Mouse (Mus musculus) kidney, adult 2 months (tissue): ENCODE measurements at regions not wholly inside any gene's neighbourhood (a gene's known extent, or its start where the extent isn't known, plus 50 kb on each side); places are given as distances from the start of the nearest gene placed in this dataset.

Experiments used
- DNase-seq: peaks from one replicate; pipeline ENCODE4 v3.0.0; 2021
- H3K27ac ChIP-seq: fragments of 200-500 bp; 2 replicates; pipeline ENCODE4 v1.5.1; 2012; ENCODE audit warnings: low read depth, low read length, control low read depth, inconsistent platforms; ENCODE audit not compliant: insufficient read depth
- H3K27me3 ChIP-seq: fragments of 200-500 bp; replicated peaks from 2 replicates; pipeline ENCODE4 v1.6.1; 2012; ENCODE audit warnings: mild to moderate bottlenecking, moderate library complexity, low read length, inconsistent platforms; ENCODE audit not compliant: control insufficient read depth, insufficient read depth
- H3K36me3 ChIP-seq: fragments of 200-500 bp; 2 replicates; pipeline ENCODE4 v1.6.1; 2012; ENCODE audit warnings: mild to moderate bottlenecking, moderate library complexity, low read length, inconsistent platforms; ENCODE audit not compliant: control insufficient read depth, insufficient read depth
- H3K4me1 ChIP-seq: fragments of 200-500 bp; 2 replicates; pipeline ENCODE4 v1.6.1; 2011; ENCODE audit warnings: low read length; ENCODE audit not compliant: control insufficient read depth, insufficient read depth
- H3K4me3 ChIP-seq: fragments of 200-500 bp; 2 replicates; pipeline ENCODE4 v1.5.1; 2011; ENCODE audit warnings: mild to moderate bottlenecking, low read depth, low read length, control low read depth; ENCODE audit not compliant: insufficient read depth
- CTCF ChIP-seq: fragments of 200-500 bp; conservative IDR thresholded peaks from 2 replicates; pipeline ENCODE4 v1.5.1; 2011; ENCODE audit warnings: low read depth, mild to moderate bottlenecking, control low read depth, low read length, moderate library complexity, mixed read lengths; ENCODE audit not compliant: insufficient read depth, insufficient read length
- POLR2A ChIP-seq: fragments of 200-500 bp; IDR thresholded peaks from one replicate; pipeline ENCODE4 v1.6.1; 2011; ENCODE audit warnings: low read depth, low read length, control low read depth
- WGBS: fragments of 180-500 bp; shearing (Covaris S2); methylation state at CpG from one replicate; pipeline ENCODE4 v1.1.7; 2018; 5-methylcytosine and 5-hydroxymethylcytosine counted together

GRCm38 (mm10) chr10:98793926-98794536 lies 120.2 kb upstream of the Atp2b1 start:
- WGBS = 76% methylated on average over 9 of the region's 9 CpGs
- DNase-seq = no peak
- Histone ChIP-seq H3K36me3 (no peaks in the 10 kb centered on the region), H3K27me3 (no peaks in the 10 kb centered on the region), H3K4me3 (no peak overlapping the region), H3K27ac (no peak overlapping the region), H3K4me1 (no peaks in the 10 kb centered on the region)
- no peak for TF ChIP-seq CTCF
- no peak for TF ChIP-seq POLR2A

GRCm38 (mm10) chr10:98796016-98796415 lies 118.2 kb upstream of the Atp2b1 start:
- Histone ChIP-seq H3K4me1 (no peaks in the 10 kb centered on the region), H3K27me3 (no peaks in the 10 kb centered on the region), H3K27ac (no peak overlapping the region), H3K36me3 (no peaks in the 10 kb centered on the region), H3K4me3 (no peak overlapping the region)
- no peak for DNase-seq
- TF ChIP-seq CTCF = no peak
- TF ChIP-seq POLR2A = no peak
- 94% methylated on average over 3 of the region's 3 CpGs for WGBS

- 77% methylated on average over 6 of the region's 6 CpGs for WGBS
- DNase-seq = no peak
- Histone ChIP-seq H3K27ac (no peak overlapping the region), H3K27me3 (no peaks in the 10 kb centered on the region), H3K4me1 (no peaks in the 10 kb centered on the region), H3K4me3 (no peak overlapping the region), H3K36me3 (no peaks in the 10 kb centered on the region)
- TF ChIP-seq CTCF (no peak), POLR2A (no peak)
Measured at GRCm38 (mm10) chr10:98798634-98799415, 115.4 kb upstream of the Atp2b1 start.

GRCm38 (mm10) chr10:98799830-98800229 lies 114.4 kb upstream of the Atp2b1 start:
- Histone ChIP-seq H3K27ac (no peak overlapping the region), H3K4me1 (no peaks in the 10 kb centered on the region), H3K27me3 (no peaks in the 10 kb centered on the region), H3K36me3 (no peaks in the 10 kb centered on the region), H3K4me3 (no peak overlapping the region)
- TF ChIP-seq CTCF (no peak), POLR2A (no peak)
- no peak for DNase-seq
- 76% methylated on average over 3 of the region's 3 CpGs for WGBS

GRCm38 (mm10) chr10:98800949-98801348 lies 113.3 kb upstream of the Atp2b1 start:
- no peak overlapping the region for H3K4me3 ChIP-seq
- H3K27ac ChIP-seq = no peak overlapping the region
- H3K4me1 ChIP-seq = no peaks in the 10 kb centered on the region
- DNase-seq = no peak
- 73% methylated on average over 8 of the region's 8 CpGs for WGBS
- no peaks in the 10 kb centered on the region for H3K36me3 ChIP-seq
- no peak for TF ChIP-seq POLR2A
- TF ChIP-seq CTCF = no peak
- no peaks in the 10 kb centered on the region for H3K27me3 ChIP-seq

- Histone ChIP-seq H3K36me3 (no peaks in the 10 kb centered on the region), H3K27me3 (no peaks in the 10 kb centered on the region), H3K4me1 (no peaks in the 10 kb centered on the region), H3K4me3 (no peak overlapping the region), H3K27ac (no peak overlapping the region)
- WGBS = 100% methylated on average over 1 of the region's 1 CpGs
- TF ChIP-seq POLR2A = no peak
- no peak for TF ChIP-seq CTCF
- DNase-seq = no peak
Measured at GRCm38 (mm10) chr10:98805013-98805412, 109.2 kb upstream of the Atp2b1 start.

- H3K4me3 ChIP-seq = no peak overlapping the region
- H3K36me3 ChIP-seq = no peaks in the 10 kb centered on the region
- 69% methylated on average over 19 of the region's 19 CpGs for WGBS
- H3K27ac ChIP-seq = no peak overlapping the region
- TF ChIP-seq POLR2A (no peak), CTCF (no peak)
- H3K4me1 ChIP-seq = no peaks in the 10 kb centered on the region
- H3K27me3 ChIP-seq = no peaks in the 10 kb centered on the region
- no peak for DNase-seq
Measured at GRCm38 (mm10) chr10:98806798-98807535, 107.2 kb upstream of the Atp2b1 start.
